Mouse (Mus musculus) brain, embryonic 14.5 days (tissue): ENCODE measurements at regions not wholly inside any gene's neighbourhood (a gene's known extent, or its start where the extent isn't known, plus 50 kb on each side); places are given as distances from the start of the nearest gene placed in this dataset.

Experiments used
- CTCF ChIP-seq: fragments of 200-500 bp; IDR thresholded peaks from 2 replicates; pipeline ENCODE4 v1.5.1; 2012; ENCODE audit warnings: inconsistent platforms, mild to moderate bottlenecking, moderate library complexity, borderline replicate concordance; ENCODE audit not compliant: insufficient read depth, insufficient read length; ENCODE audit errors: extremely low read depth
- POLR2A ChIP-seq: fragments of 200-500 bp; IDR thresholded peaks from 2 replicates; pipeline ENCODE4 v1.6.1; 2012; ENCODE audit warnings: mild to moderate bottlenecking, inconsistent platforms, borderline replicate concordance; ENCODE audit not compliant: poor library complexity, insufficient read depth, insufficient read length, severe bottlenecking; ENCODE audit errors: extremely low read depth

GRCm38 (mm10) chr19:6606667-6607066, 63.8 kb upstream of the Slc22a12 start:
- TF ChIP-seq CTCF (no peak), POLR2A (no peak)
